Mouse (Mus musculus) urinary bladder, adult 2 months (tissue): Measurements from ENCODE around the gene Pdha1. TPM values are rescaled to one million over a fixed set of nuclear protein-coding genes. Genes with fewer than 3 reads are reported as not detected.

Source experiments
- polyA plus RNA-seq: library from polyadenylated mRNA; depleted of rRNA; stranded (reverse); fragments of >200 nt; gene quantifications from 2 replicates; pipeline ENCODE4 v1.2.3, GENCODE M21; 2012; rRNA removed

Pdha1 gene
- polyA plus RNA-seq, 1 experiment, result 168 TPM

Other genes with a start within 250 kb of the Pdha1 start
- 1.4 and 1.9 TPM in 2 replicates for gene Map3k15, start 150.0 kb downstream of the Pdha1 start, polyA plus RNA-seq